Mouse (Mus musculus) megakaryocyte, embryonic 14.5 days (primary cell): ENCODE measurements around the gene Tuba1c. TPM values are rescaled to one million over a fixed set of nuclear protein-coding genes. Genes with fewer than 3 reads are reported as not detected.

Source experiments
- H3K27me3 ChIP-seq: replicated peaks from 2 replicates; pipeline ENCODE3; 2012; ENCODE audit warnings: inconsistent platforms
- H3K36me3 ChIP-seq: replicated peaks from 2 replicates; pipeline ENCODE3; 2012; ENCODE audit warnings: low read length, inconsistent platforms, mixed read lengths
- H3K4me1 ChIP-seq: 2 replicates; pipeline ENCODE4 v1.6.1; 2012; ENCODE audit warnings: inconsistent platforms
- H3K4me3 ChIP-seq: replicated peaks from 2 replicates; pipeline ENCODE3; 2012; ENCODE audit warnings: moderate library complexity, mild to moderate bottlenecking, inconsistent platforms
- H3K9me3 ChIP-seq: 2 replicates; pipeline ENCODE4 v1.6.1; 2012; ENCODE audit warnings: inconsistent platforms
- FLI1 ChIP-seq: IDR thresholded peaks from 2 replicates; pipeline ENCODE4 v1.6.1; 2012; ENCODE audit warnings: low read length, inconsistent platforms, mixed read lengths
- GATA1 ChIP-seq: IDR thresholded peaks from 3 replicates; pipeline ENCODE4 v1.6.1; 2012; ENCODE audit warnings: mixed read lengths, low read length, inconsistent platforms, borderline replicate concordance
- polyA plus RNA-seq: library from polyadenylated mRNA; stranded (reverse); fragments of >175 nt; gene quantifications from 2 replicates; pipeline ENCODE4 v1.2.3, GENCODE M21; 2012; ENCODE audit warnings: low replicate concordance; ENCODE audit not compliant: insufficient read depth

Gene Tuba1c
- polyA plus RNA-seq, 1 experiment = 103 TPM

DNA sequence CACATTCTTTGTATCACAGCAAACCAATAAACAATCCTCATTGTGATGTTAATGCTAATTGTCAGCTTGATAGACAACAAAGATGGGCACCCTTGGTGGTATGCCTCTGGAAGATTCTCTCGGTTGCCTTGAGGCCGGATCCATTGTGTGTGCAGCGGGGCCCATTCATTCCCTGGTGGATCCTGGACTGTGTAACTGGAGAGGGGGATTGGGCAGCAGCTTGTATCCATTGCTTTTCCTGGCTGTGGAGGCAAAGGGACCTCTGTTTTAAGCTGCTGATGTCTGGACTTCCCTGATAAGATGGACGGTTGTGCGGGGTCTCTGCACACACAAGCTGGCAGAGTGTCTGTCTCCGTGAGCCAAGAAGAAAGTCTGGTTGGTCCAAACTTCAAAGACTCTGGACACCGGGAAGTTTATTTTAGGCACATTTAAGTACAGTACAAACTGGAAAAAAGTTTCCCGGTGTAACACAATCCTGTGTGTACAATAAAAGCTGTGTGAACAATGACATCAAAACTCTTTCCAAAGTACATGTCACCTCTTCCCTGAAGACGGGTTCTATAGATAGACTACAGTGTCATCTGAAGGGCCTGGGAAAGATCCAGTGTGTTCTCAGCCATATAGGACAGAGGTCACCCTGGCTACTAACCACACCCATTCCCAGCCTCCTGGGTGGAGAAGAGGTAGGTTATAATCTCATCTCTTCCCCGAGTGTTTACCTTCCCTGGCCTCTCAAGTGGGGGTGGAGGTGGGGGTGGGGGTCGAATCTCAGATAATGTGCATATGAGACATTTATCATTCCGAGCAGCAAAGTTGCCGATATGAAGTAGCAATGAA lies 31.5 kb upstream of the Tuba1c start:
- Histone ChIP-seq H3K4me3 (no peak overlapping the region), H3K9me3 (no peaks in the 10 kb centered on the region), H3K27me3 (peaks cover 3% of the 10 kb centered on the region), H3K36me3 (no peaks in the 10 kb centered on the region), H3K4me1 (peaks cover 54% of the 10 kb centered on the region)
- TF ChIP-seq FLI1 = no peak
- no peak for TF ChIP-seq GATA1

DNA sequence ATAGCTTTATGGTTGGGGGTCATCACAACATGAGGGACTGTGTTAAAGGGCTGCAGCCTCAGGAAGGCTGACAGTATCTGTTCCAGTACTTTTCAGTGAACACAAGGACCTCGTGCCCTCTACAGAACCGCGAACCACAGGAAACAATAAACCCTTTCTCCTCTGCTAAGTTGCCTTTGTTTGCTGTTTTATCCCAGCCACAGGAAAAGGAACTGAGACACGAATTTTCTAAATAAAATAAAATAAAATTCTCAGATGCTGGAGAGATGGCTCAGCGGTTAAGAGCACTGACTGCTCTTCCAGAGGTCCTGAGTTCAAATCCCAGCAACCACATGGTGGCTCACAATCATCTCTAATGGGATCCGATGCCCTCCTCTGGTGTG lies 30.9 kb upstream of the Tuba1c start:
- Histone ChIP-seq H3K4me1 (peaks cover 50% of the 10 kb centered on the region), H3K27me3 (peaks cover 3% of the 10 kb centered on the region), H3K36me3 (no peaks in the 10 kb centered on the region), H3K4me3 (no peak overlapping the region), H3K9me3 (peaks cover 3% of the 10 kb centered on the region)
- TF ChIP-seq FLI1 (no peak), GATA1 (no peak)

DNA sequence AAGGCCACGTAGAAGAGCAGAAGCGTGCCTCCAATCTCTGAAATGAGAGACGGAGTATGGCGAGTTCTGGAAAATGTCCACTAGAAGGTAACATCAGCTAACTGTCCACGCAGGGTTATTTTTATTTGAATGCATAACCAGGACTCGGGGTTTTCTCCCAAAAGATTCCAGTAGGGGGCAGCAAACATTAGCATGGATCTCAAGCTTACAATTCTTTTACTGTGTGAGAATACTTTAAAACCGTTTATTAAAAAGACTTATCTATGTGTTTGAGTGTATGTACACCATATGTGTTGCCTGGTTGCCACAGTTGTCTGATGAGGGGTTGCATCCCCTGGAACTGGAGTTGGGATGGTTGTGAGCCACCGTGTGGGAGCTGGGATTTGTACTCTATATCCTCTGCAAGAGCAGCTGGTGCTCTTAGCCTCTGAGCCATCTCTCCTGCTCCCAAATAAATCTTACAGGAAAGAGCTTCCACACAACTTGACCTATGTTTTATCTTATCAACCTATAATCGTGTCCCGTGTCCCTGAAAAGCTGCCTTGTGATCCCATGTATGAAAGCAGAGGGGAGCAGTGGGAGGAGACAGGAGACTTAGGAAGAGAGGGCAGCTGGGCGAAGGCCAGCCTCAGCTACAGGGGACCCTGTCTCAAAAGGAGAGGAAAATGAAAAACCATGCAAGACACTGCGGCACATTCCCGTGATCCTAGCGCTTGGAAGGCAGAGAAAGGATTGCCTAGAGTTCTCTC lies 29.0 kb upstream of the Tuba1c start:
- TF ChIP-seq GATA1 (no peak), FLI1 (no peak)
- Histone ChIP-seq H3K4me1 (peaks cover 44% of the 10 kb centered on the region), H3K4me3 (no peak overlapping the region), H3K9me3 (peaks cover 14% of the 10 kb centered on the region), H3K36me3 (no peaks in the 10 kb centered on the region), H3K27me3 (peaks cover 13% of the 10 kb centered on the region)

DNA sequence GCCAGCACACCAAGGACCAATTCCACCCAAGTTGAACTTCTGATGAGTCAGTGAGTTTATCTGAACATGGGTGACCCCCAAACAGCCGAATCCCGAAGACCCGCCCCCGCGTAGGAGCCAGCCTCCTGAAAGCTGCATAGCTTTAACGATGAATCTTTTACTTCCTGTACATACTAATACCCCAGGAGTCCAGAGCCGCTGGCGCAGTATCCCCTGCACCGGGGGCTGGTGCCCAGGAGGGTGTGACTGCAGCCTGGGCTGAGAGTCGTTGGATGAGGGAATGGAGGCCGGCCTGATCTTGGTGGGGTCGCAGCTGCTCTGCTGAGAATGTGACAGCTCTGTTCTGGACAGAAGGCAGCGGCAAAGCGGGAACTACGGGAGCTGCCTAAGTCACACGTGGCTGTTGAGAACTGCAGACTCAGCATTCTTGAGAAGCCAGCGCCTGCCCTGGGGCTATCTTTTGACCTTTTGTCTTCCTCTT lies 28.2 kb upstream of the Tuba1c start:
- H3K4me3 ChIP-seq = no peak overlapping the region
- H3K9me3 ChIP-seq = peaks cover 17% of the 10 kb centered on the region
- H3K4me1 ChIP-seq = peaks cover 41% of the 10 kb centered on the region
- TF ChIP-seq FLI1 = no peak
- peaks cover 13% of the 10 kb centered on the region for H3K27me3 ChIP-seq
- no peaks in the 10 kb centered on the region for H3K36me3 ChIP-seq

DNA sequence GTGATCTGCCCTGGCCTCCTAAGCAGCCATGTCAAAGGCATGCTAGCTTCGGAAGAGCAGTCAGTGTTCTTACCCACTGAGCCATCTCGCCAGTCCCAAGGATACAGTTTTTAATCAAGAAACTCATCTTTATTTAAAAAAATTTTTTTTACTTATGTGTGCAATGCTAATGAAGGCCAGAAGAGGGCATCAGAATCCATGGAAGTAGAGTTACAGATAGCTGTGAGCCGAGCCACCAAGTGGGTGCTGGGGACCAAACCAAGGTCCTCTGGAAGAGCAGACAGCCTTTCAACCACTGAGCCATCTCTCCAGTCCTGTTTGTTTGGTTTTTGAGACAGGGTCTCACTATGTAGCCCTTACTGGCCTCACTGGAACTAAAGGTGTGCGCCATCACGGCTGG lies 26.1 kb upstream of the Tuba1c start:
- Histone ChIP-seq H3K36me3 (no peaks in the 10 kb centered on the region), H3K9me3 (peaks cover 17% of the 10 kb centered on the region), H3K4me1 (peaks cover 33% of the 10 kb centered on the region), H3K4me3 (no peak overlapping the region), H3K27me3 (peaks cover 11% of the 10 kb centered on the region)
- TF ChIP-seq GATA1 (no peak), FLI1 (no peak)

DNA sequence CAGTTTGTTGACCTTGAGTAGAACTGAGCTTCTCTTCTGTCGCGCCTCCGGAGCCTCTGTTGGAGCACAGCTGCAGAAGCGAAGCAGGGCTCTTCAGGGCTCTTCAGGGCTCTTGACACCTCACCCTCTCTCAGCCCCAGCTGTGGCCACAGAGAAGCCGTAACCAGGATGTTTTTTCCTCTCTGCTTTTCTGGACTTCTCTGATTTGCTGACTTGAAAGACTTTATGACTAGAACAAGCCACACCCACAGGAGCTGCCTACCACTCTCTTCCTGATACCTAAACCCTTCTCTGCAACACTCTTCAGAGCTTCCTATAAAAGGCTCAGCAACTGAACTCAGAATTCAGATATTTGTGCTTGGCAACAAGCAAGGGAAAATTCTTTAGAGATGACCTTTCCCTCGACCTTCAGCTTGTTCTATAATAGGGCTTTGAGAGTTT lies 20.9 kb upstream of the Tuba1c start:
- H3K4me1 ChIP-seq = peaks cover 5% of the 10 kb centered on the region
- H3K9me3 ChIP-seq = peaks cover 14% of the 10 kb centered on the region
- peaks cover 11% of the 10 kb centered on the region for H3K27me3 ChIP-seq
- no peak overlapping the region for H3K4me3 ChIP-seq
- no peaks in the 10 kb centered on the region for H3K36me3 ChIP-seq
- TF ChIP-seq FLI1 (no peak), GATA1 (no peak)

DNA sequence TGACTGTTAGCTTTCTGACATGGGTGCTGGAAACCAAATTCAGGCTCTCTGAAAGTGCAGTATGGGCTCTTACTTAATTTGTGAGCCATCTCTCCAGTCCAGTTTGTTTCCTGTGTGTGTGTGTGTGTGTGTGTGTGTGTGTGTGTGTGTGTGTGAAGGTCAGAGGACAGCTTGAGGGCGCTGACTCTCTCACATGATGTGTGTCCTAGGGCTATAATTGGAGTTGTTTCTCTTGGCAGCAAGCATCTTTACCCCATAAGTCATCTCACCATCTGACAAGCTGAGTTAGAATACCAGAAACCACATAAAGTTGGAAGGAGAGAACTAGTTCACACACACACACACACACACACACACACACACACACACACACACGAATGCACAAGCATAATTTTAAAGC lies 18.8 kb upstream of the Tuba1c start:
- Histone ChIP-seq H3K4me3 (no peak overlapping the region), H3K4me1 (peaks cover 5% of the 10 kb centered on the region; the same call in 1 of the 2 replicates), H3K9me3 (0 out of 2 replicates have a peak, but pooled peaks cover 2% of the 10 kb centered on the region), H3K36me3 (no peaks in the 10 kb centered on the region), H3K27me3 (peaks cover 8% of the 10 kb centered on the region)
- TF ChIP-seq FLI1 (no peak), GATA1 (no peak)

DNA sequence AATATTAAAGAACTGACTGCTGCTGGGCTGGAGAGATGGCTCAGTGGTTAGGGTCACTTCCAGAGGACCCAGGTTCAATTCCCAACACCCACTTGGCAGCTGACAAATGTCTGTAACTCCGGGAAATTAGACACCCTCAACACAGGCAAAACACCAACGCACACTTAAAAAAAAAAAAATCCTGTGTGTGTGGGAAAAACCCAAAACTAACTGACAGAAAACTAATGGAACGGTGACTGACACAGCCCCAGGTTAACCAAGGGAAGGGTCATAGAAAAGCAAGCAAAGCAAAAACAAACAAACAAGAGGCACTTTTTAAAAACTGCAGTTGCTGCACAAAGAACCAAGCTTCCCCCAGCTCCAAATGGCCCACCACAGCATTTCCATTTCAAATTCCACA lies 17.7 kb upstream of the Tuba1c start:
- Histone ChIP-seq H3K27me3 (peaks cover 8% of the 10 kb centered on the region), H3K4me3 (no peak overlapping the region), H3K9me3 (no peaks in the 10 kb centered on the region), H3K36me3 (no peaks in the 10 kb centered on the region), H3K4me1 (peaks cover 5% of the 10 kb centered on the region; the same call in 1 of the 2 replicates)
- no peak for TF ChIP-seq FLI1
- no peak for TF ChIP-seq GATA1

DNA sequence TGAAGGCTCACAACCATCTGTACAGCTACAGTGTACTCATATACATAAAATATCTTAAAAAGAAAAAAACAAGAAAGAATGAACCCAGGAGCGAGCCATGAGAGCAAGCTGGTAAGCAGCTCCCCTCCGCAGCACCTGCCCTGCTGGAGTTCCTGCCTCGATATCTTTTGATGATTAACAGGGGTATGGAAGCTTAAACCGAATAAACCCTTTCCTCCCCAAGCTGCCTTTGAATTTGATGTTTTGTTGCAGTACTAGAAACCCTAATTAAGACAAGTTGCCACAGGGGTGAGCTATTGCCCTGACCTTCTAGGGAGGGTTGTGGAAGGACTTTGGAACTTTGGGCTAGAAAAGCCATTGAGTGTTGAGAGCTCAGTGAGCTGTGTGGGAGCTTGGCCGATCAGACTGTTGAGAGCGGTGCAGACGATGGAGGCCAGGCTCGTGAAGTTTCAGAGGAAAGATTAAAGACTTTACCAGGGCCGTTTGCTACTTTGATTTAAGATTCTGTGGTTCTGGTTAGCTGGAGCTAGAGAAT lies 15.1 kb upstream of the Tuba1c start:
- Histone ChIP-seq H3K36me3 (no peaks in the 10 kb centered on the region), H3K4me3 (no peak overlapping the region), H3K9me3 (no peaks in the 10 kb centered on the region), H3K4me1 (peaks cover 8% of the 10 kb centered on the region), H3K27me3 (peaks cover 19% of the 10 kb centered on the region)
- TF ChIP-seq FLI1 (no peak), GATA1 (no peak)
